Mouse (Mus musculus) heart, postnatal 0 days (tissue): ENCODE measurements around the gene Rab11b. TPM values are rescaled to one million over a fixed set of nuclear protein-coding genes. Genes with fewer than 3 reads are reported as not detected.

Source experiments
- ATAC-seq: fragments of 200-750 bp; cut with Nextera tagmentation; 2 replicates; pipeline ENCODE4 v1.8.0; 2017; ENCODE audit warnings: low read depth, moderate number of reproducible peaks, moderate library complexity; ENCODE audit not compliant: insufficient read depth
- DNase-seq: peaks from one replicate; pipeline ENCODE4 v3.0.0-alpha.2; 2016; ENCODE audit warnings: low spot score
- H3K27ac ChIP-seq: fragments of 300-500 bp; sonication (generic); 2 replicates; pipeline ENCODE4 v1.5.1; 2014; ENCODE audit warnings: low read depth, mild to moderate bottlenecking
- H3K27me3 ChIP-seq: fragments of 300-500 bp; sonication (generic); 2 replicates; pipeline ENCODE4 v1.6.1; 2014; ENCODE audit warnings: low read length, mixed read lengths; ENCODE audit not compliant: control insufficient read depth, insufficient read depth
- H3K36me3 ChIP-seq: fragments of 300-500 bp; sonication (generic); replicated peaks from 2 replicates; pipeline ENCODE4 v1.6.1; 2014; ENCODE audit warnings: low read length, mixed read lengths; ENCODE audit not compliant: control insufficient read depth, insufficient read depth
- H3K4me1 ChIP-seq: fragments of 300-500 bp; sonication (generic); 2 replicates; pipeline ENCODE4 v1.6.1; 2014; ENCODE audit warnings: antibody characterized with exemption; ENCODE audit not compliant: control insufficient read depth, insufficient read depth
- H3K4me2 ChIP-seq: fragments of 300-500 bp; sonication (generic); 2 replicates; pipeline ENCODE4 v1.6.1; 2014; ENCODE audit warnings: low read depth, mild to moderate bottlenecking, low read length, moderate library complexity
- H3K4me3 ChIP-seq: fragments of 300-500 bp; sonication (generic); 2 replicates; pipeline ENCODE4 v1.5.1; 2014; ENCODE audit warnings: low read depth, low read length
- H3K9ac ChIP-seq: fragments of 300-500 bp; sonication (generic); replicated peaks from 2 replicates; pipeline ENCODE4 v1.6.1; 2014; ENCODE audit warnings: low read depth, low read length, mixed read lengths
- H3K9me3 ChIP-seq: fragments of 300-500 bp; sonication (generic); replicated peaks from 2 replicates; pipeline ENCODE4 v1.6.1; 2016; ENCODE audit warnings: low read length; ENCODE audit not compliant: control insufficient read depth
- CTCF ChIP-seq: IDR thresholded peaks from 2 replicates; pipeline ENCODE4 v1.5.1; 2016; ENCODE audit warnings: antibody characterized with exemption, control low read depth, low read depth
- EP300 ChIP-seq: IDR thresholded peaks from 2 replicates; pipeline ENCODE4 v1.6.1; 2016; ENCODE audit warnings: antibody characterized with exemption, low read depth
- WGBS: fragments of 180-500 bp; shearing (Covaris S2); extraction: QIAGEN DNeasy Blood & Tissue Kit; methylation state at CpG from one replicate; pipeline ENCODE4 v1.1.7; 2014; 5-methylcytosine and 5-hydroxymethylcytosine counted together
- polyA plus RNA-seq: library from polyadenylated mRNA; unstranded; fragments of >200 nt; fragmentation: Nextera tagmentation; extraction: Ambion mirVana; gene quantifications from 2 replicates; pipeline ENCODE4 v1.2.1, GENCODE M21; 2015
- total RNA-seq: library from RNA; depleted of rRNA; stranded (reverse); fragments of >200 nt; gene quantifications from 2 replicates; pipeline ENCODE4 v1.2.3, GENCODE M21; 2014; ENCODE audit warnings: low replicate concordance

Gene Rab11b
- total and polyA plus RNA-seq, 2 experiments from 2014 or later, result 87.8 to 425 TPM

DNA sequence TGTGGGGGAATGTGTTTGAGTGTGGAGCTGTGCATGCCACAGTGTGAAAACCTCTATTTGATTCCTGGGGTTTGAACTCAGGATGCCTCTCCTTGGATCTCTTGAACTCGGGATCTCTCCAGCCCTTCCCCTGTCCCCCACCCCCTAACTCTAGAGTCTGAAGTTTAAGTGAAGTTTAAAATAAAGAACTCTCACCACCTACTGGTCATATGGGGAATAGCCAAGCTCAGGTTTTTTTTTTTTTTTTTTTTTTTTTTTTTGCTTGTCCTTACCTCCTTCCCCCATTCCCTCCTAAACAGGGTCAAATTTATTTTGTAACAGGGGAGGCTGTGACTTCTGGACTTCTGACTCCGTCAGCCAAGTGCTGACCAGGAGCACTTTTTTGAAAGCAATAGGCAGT lies 41.9 kb upstream of the Rab11b start:
- no peak for DNase-seq
- no peaks in the 10 kb centered on the region for H3K4me1 ChIP-seq
- peak; percentile 62 for TF ChIP-seq CTCF
- no peak for TF ChIP-seq EP300
- H3K4me3 ChIP-seq, result no peak overlapping the region
- WGBS, result 3% methylated on average over 2 of the region's 2 CpGs
- ATAC-seq, result no peak
- no peak overlapping the region for H3K27ac ChIP-seq
- H3K4me2 ChIP-seq, result no peak overlapping the region
- no peaks in the 10 kb centered on the region for H3K36me3 ChIP-seq
- H3K27me3 ChIP-seq, result peaks cover 43% of the 10 kb centered on the region
- no peak overlapping the region for H3K9ac ChIP-seq
- no peaks in the 10 kb centered on the region for H3K9me3 ChIP-seq

DNA sequence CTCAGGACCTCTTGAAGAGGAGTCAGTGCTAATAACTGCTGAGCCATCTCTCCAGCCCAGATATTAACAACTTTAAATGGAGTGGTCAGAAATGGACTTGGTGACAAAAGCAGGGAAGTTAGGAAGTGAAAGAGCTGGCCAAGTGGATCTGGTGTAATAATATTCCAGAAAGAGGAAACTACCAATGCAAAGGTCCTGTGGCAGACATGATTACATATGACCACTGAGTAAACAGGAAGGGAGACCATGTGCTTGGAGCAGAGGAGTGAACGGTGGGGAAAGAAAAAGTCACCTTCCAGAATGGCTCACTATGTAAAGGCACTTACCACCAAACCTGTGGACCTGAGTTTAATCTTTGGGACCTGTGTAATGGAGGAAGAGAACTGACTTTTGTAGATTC lies 38.9 kb upstream of the Rab11b start:
- no peaks in the 10 kb centered on the region for H3K36me3 ChIP-seq
- H3K27ac ChIP-seq, result no peak overlapping the region
- H3K4me1 ChIP-seq, result no peaks in the 10 kb centered on the region
- TF ChIP-seq CTCF, result no peak
- no peak for TF ChIP-seq EP300
- H3K27me3 ChIP-seq, result peaks cover 28% of the 10 kb centered on the region
- no peak for ATAC-seq
- DNase-seq, result no peak
- no peaks in the 10 kb centered on the region for H3K9me3 ChIP-seq
- no peak overlapping the region for H3K9ac ChIP-seq
- H3K4me2 ChIP-seq, result no peak overlapping the region
- WGBS, result 38% methylated on average over 1 of the region's 1 CpGs
- H3K4me3 ChIP-seq, result no peak overlapping the region

DNA sequence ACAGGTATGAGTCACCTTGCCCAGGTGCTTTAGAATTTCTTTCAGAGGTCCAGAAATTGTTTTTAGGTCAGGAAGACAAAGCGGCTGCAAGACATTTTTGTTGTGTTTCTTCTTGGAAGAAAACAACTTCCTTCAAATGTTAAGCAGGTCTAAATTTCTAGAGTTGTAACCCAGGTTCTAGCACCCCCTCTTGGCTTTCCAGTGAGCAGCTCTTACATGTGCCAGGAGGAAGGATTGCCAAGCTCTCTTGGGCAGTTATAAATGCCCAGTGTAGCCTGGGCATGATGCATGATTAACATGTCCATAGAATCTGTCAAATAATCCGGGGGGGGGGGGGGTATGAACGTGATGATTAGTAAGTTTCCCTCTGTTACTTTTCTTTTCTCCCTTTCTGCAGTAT lies 38.0 kb upstream of the Rab11b start:
- 50% methylated on average over 3 of the region's 3 CpGs for WGBS
- Histone ChIP-seq H3K27ac (no peak overlapping the region), H3K36me3 (no peaks in the 10 kb centered on the region), H3K4me1 (no peaks in the 10 kb centered on the region), H3K9ac (no peak overlapping the region), H3K4me2 (no peak overlapping the region), H3K9me3 (no peaks in the 10 kb centered on the region), H3K4me3 (no peak overlapping the region), H3K27me3 (peaks cover 24% of the 10 kb centered on the region)
- peak; percentile 63 for DNase-seq
- ATAC-seq, result no peak
- TF ChIP-seq EP300 (no peak), CTCF (peak; percentile 62)

DNA sequence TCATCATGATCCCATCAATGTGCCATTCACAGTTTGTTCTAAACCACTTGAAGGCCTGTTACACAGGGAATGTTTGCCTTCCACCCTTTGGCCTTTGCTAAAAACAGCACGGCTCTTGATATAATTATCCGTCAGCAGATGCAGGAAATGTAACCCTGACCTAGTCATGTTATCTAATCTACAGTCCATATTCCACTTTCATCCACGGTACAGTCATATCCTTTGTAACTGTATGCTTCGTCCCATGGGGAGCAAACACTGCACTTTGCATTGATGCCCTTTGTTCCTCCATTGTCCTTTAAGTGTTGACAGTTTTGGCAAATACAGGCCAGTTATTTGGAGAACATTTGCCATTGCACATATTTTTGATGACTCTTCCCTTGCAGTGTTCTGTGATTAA lies 28.4 kb upstream of the Rab11b start:
- Histone ChIP-seq H3K27ac (peak overlapping the region; percentile 51), H3K27me3 (no peaks in the 10 kb centered on the region), H3K4me2 (no peak overlapping the region), H3K4me1 (peaks cover 21% of the 10 kb centered on the region), H3K4me3 (no peak overlapping the region), H3K9ac (no peak overlapping the region), H3K9me3 (no peaks in the 10 kb centered on the region), H3K36me3 (no peaks in the 10 kb centered on the region)
- no peak for TF ChIP-seq CTCF
- peak; percentile 96 for TF ChIP-seq EP300
- ATAC-seq (peak; percentile 85), DNase-seq (peak; percentile 50)
- WGBS, result 7% methylated on average over 4 of the region's 4 CpGs

DNA sequence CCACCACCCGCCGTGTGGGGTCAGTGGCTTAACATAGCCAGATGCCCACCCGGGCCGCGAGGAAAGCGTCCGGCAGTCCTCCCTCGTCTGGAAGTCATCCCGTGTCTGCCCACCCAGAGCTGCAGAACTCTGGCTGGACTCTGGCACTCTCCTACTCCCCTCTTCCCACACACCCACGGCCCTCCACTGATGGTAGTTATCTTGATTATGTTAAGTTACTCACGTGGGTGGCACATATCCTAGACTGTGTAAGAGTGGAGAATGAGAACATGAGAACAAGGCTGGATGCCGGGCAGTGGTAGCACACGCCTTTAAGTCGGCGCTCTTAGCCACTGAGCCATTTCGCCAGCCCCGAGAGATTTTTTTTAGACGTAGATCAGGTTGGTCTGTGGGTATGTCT lies 26.0 kb upstream of the Rab11b start:
- WGBS, result 78% methylated on average over 18 of the region's 18 CpGs
- Histone ChIP-seq H3K4me3 (no peak overlapping the region), H3K36me3 (no peaks in the 10 kb centered on the region), H3K4me2 (no peak overlapping the region), H3K9me3 (no peaks in the 10 kb centered on the region), H3K9ac (no peak overlapping the region), H3K27ac (no peak overlapping the region), H3K4me1 (peaks cover 44% of the 10 kb centered on the region), H3K27me3 (no peaks in the 10 kb centered on the region)
- TF ChIP-seq CTCF, result no peak
- no peak for DNase-seq
- no peak for ATAC-seq

DNA sequence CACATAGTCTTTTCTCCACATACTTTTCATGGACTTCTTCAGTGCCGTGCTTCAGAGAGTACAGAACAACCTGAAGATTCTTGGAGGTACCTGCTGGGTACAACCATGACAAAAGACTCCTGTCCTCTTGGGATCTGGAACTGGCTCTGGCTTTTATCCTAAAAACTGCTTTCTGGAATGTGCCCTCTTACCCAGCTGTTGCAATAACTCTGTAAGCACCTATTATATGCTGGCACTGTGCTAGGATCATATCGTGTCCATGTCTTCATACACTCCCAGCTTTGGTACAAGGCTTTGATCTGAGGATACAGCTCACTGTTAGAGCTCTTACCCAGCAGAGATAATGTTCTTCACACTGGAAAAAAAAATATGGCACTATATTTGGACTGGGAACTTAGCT lies 24.6 kb upstream of the Rab11b start:
- TF ChIP-seq CTCF (no peak), EP300 (no peak)
- peaks cover 59% of the 10 kb centered on the region for H3K4me1 ChIP-seq
- no peak overlapping the region for H3K4me3 ChIP-seq
- no peak for DNase-seq
- 56% methylated on average over 2 of the region's 2 CpGs for WGBS
- H3K27ac ChIP-seq, result no peak overlapping the region
- no peak overlapping the region for H3K4me2 ChIP-seq
- H3K27me3 ChIP-seq, result no peaks in the 10 kb centered on the region
- H3K36me3 ChIP-seq, result no peaks in the 10 kb centered on the region
- no peak for ATAC-seq
- H3K9me3 ChIP-seq, result no peaks in the 10 kb centered on the region
- no peak overlapping the region for H3K9ac ChIP-seq
